Mouse (Mus musculus) cortical plate, adult 2 months (tissue): Measurements from ENCODE around the gene Nrn1. TPM values are rescaled to one million over a fixed set of nuclear protein-coding genes. Genes with fewer than 3 reads are reported as not detected.

Source experiments
- H3K27ac ChIP-seq: fragments of 200-500 bp; 2 replicates; pipeline ENCODE4 v1.5.1; 2012; ENCODE audit warnings: low read length, control low read depth, inconsistent platforms; ENCODE audit not compliant: insufficient read depth
- H3K4me1 ChIP-seq: fragments of 200-500 bp; 2 replicates; pipeline ENCODE4 v1.6.1; 2011; ENCODE audit warnings: low read length; ENCODE audit not compliant: control insufficient read depth, insufficient read depth
- H3K4me3 ChIP-seq: fragments of 200-500 bp; 2 replicates; pipeline ENCODE4 v1.5.1; 2011; ENCODE audit warnings: mild to moderate bottlenecking, low read length, control low read depth; ENCODE audit not compliant: insufficient read depth
- CTCF ChIP-seq: fragments of 200-500 bp; IDR thresholded peaks from 2 replicates; pipeline ENCODE4 v1.5.1; 2011; ENCODE audit warnings: mild to moderate bottlenecking, control low read depth, low read length; ENCODE audit not compliant: insufficient read depth; ENCODE audit errors: extremely low read depth
- POLR2A ChIP-seq: fragments of 200-500 bp; IDR thresholded peaks from 2 replicates; pipeline ENCODE4 v1.6.1; 2011; ENCODE audit warnings: mild to moderate bottlenecking, low read length, control low read depth; ENCODE audit not compliant: insufficient read depth; ENCODE audit errors: extremely low read depth
- polyA plus RNA-seq: library from polyadenylated mRNA; depleted of rRNA; stranded (reverse); fragments of >200 nt; gene quantifications from 2 replicates; pipeline ENCODE4 v1.2.3, GENCODE M21; 2012

Gene Nrn1
- polyA plus RNA-seq, 1 experiment: 251 TPM

DNA sequence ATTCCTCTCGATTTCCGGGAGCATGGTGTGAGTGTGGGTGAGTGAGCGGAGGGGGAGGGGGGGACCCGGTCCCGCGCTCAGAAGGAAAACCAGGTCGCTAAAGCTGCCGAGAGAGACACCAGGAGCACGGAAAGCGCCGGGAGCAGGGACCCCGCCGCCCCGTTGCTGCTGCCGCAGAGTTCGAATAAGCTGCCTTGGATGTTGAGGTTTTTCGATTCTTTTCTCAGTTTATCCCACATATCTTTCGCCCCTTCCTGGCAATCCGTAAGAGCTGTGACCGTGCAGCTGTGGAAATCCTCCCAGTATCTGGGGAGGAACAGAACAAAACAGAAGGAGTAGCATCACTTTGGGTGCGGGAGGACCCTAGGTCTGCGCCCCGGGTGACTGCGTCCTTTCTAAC is 8.4 kb downstream of the Nrn1 start:
- Histone ChIP-seq H3K4me3 (peak overlapping the region; percentile 17), H3K4me1 (peaks cover 2% of the 10 kb centered on the region; the same call in 1 of the 2 replicates)
- TF ChIP-seq POLR2A (no peak), CTCF (no peak)

DNA sequence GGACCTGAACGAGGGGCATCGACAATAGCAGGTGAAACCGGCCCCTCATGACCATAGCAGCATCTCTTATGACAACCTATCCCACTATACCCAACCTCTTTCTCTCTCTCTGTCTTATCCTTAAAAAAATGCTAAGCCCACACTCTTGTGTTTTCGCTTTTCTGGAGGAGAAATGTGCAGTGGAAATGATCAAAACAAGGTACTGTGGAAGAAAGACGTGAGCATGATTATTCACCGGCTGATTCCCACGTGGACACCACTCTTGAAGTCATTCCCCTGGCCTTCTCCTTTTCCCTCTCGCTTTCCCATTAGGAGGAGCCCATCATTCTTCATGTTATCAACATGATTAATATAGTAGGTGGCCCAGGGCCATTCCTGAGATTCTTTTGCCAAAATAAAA is 9.1 kb downstream of the Nrn1 start:
- TF ChIP-seq CTCF (no peak), POLR2A (no peak)
- H3K27ac ChIP-seq: no peak overlapping the region
- no peak overlapping the region for H3K4me3 ChIP-seq
- H3K4me1 ChIP-seq: peaks cover 2% of the 10 kb centered on the region; the same call in 1 of the 2 replicates

More for the DNA sequence above, 8.4 kb downstream of the Nrn1 start:
- H3K27ac ChIP-seq: peak overlapping the region; percentile 73

DNA sequence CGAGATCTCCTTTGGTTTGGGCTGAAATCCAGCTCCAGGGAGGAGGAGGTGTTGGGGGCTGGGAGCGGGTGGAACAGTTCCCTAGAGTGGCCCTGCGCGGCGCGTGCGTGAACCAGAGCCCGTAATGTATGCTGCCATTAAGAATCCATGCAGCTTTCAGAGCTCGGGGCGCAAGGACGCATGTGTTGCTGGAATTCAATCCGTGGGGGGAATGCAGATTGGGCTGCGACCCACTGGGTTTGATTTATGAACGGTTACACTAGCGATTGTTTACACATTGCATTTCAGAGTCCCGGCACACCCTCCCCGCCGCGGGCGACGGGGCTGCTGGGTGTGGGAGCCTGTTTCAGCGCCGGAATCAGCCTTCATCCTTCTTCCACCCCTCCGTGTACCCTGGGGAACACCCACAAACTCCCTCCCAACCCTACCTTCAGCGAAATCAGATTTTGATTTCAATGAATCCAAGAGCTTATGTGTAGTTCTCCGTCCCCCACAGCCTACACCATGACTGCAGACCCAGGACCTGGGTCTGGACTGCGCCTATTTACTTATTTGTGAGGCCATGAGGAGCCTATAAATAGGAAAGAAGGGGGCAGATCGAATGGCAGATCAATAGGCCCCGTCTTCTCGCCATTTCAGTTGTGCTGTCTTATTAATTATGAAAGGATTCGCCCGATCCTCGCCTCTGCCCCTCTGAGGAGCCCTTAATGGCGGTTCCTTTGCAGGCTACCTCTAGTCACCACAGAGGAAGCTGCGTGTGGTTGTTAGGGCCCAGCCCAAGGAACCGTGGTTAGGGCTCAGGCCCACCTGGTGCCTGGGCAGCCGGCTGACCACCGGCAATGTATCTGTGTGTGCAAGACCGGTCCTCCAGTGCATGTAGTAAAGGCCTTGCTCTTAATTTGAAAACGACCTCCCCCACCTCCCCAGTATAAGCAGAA is 10.1 kb downstream of the Nrn1 start:
- TF ChIP-seq POLR2A: peak; percentile 28; the same call in 1 of the 2 replicates
- TF ChIP-seq CTCF: no peak
- Histone ChIP-seq H3K4me3 (no peak overlapping the region), H3K4me1 (peaks cover 2% of the 10 kb centered on the region; the same call in 1 of the 2 replicates), H3K27ac (peak overlapping the region; percentile 19; the same call in 1 of the 2 replicates)

DNA sequence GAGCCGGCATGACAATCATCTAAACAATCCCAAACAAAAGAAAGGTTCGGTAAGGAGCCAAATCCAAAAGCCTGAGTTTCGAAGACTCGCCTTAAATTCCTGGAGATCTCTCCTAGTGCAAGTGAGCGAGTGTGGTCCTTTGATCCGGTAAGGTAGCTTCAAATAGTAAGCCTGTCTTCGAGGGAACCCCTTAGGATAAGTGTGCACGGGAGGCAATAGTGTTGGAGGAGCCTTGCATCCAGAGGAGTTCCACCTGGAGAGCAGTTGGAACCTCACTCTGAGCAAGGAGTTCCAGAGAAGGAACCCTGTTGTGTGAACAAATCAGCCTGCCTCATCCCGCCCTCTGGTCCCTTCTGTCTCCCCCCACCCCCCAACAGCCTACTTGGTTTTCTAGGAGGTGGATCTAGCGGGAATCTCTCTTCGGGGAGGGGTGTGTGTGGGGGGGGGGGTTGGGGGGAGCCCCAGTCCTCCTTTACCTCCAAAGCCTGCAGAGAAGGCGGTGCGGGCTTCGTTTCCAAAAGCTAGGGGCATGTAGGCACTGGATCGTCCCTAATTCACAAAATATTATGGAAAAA is 11.1 kb downstream of the Nrn1 start:
- H3K4me1 ChIP-seq: peaks cover 2% of the 10 kb centered on the region; the same call in 1 of the 2 replicates
- no peak overlapping the region for H3K27ac ChIP-seq
- no peak overlapping the region for H3K4me3 ChIP-seq
- TF ChIP-seq CTCF (no peak), POLR2A (no peak)

DNA sequence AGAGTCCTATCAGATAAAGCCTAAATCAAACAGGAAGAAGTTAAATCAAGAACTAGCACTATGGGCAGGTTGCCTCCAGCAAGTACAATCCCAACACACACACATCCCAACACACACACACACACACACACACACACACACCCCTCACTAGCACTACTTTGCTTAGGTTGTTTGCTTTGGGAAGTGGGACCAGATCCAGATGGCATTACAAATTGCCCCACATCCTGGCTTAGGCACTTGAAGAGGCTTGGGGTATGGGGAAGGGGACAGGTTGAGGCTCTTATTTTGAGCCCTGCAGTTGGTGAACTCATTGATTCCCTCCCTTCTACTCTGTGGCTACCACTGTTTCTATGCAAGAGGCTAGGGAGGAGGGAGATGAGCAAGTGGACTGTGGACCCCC is 12.6 kb downstream of the Nrn1 start:
- TF ChIP-seq POLR2A (no peak), CTCF (no peak)
- peaks cover 2% of the 10 kb centered on the region; the same call in 1 of the 2 replicates for H3K4me1 ChIP-seq
- no peak overlapping the region for H3K27ac ChIP-seq
- H3K4me3 ChIP-seq: no peak overlapping the region

DNA sequence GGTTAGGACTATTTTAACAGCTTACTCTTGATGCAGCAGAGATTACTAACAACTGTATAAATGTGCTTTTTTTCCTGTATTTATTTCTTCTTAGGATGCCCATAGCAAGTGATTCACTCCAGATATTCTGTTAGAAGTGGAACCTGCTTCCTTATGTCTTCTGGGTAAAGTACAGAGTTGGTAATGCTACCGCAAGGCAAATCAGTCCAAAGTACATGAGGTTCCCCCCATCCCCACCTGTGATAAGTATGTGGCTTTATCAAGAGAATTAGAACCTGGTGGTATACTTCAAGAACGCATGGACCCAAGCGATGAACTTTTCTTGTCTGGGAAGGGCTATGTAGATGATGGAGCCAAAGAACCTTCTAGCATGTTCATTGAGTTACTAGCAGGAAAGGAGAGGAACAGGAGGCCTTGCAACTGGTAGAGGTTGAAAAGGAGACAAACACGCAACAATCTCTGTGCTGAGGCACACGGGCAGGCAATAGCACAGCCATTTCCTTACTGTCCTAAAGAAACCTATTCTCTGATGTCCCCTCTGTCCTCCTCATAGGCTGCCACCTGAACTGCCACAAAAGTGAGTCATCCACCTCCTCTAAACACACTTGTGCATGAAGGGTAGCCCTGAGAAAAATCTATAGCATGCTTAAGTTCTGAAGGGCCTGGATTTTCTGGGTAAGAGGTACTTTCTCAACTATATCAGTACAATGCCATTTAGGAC is 14.5 kb downstream of the Nrn1 start:
- Histone ChIP-seq H3K27ac (no peak overlapping the region), H3K4me3 (no peak overlapping the region), H3K4me1 (peaks cover 2% of the 10 kb centered on the region; the same call in 1 of the 2 replicates)
- no peak for TF ChIP-seq CTCF
- TF ChIP-seq POLR2A: no peak

DNA sequence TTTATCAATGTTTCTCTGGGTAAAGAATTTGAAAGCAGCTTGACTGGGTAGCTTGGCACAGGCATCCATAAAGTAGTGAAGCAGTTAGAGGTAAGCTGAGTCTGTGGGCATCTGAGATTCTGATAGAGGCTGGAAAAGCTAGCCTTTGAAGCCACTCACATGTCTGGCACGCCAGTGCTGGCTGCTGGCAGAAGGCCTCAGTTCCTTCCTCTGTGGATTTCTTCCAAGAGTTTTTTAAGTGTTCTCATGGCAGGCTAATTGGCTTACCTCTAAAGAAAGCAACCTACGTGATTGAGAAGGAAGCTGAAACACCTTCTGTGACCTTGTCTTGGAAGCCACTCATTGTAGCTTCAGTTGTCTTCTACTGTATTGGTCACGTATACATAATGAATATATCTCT is 17.6 kb downstream of the Nrn1 start:
- Histone ChIP-seq H3K4me3 (no peak overlapping the region), H3K4me1 (no peaks in the 10 kb centered on the region; the same call in 1 of the 2 replicates)

DNA sequence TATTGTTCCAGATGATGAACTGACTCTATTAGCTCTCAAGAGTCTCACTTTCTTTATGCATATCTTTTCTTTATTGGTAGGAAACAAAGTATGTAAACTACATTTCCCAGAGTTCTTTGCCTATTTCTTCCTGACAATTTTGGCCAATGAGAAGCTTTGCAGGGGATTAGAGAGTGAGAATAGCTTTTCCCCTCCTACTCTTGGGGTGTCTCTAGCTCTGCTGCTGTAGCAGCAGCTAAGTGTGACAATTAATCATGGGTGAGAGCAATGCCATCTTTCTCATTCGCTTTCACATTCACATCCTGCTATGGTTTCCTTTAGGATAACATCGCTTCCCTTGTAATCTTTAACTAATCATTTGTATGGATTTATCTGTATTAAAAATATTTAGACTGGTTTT is 18.2 kb downstream of the Nrn1 start:
- TF ChIP-seq CTCF: no peak
- no peak for TF ChIP-seq POLR2A
- H3K27ac ChIP-seq: no peak overlapping the region
- no peak overlapping the region for H3K4me3 ChIP-seq
- no peaks in the 10 kb centered on the region; the same call in 1 of the 2 replicates for H3K4me1 ChIP-seq

More for the DNA sequence above, 17.6 kb downstream of the Nrn1 start:
- no peak overlapping the region for H3K27ac ChIP-seq
- TF ChIP-seq POLR2A (no peak), CTCF (no peak)

DNA sequence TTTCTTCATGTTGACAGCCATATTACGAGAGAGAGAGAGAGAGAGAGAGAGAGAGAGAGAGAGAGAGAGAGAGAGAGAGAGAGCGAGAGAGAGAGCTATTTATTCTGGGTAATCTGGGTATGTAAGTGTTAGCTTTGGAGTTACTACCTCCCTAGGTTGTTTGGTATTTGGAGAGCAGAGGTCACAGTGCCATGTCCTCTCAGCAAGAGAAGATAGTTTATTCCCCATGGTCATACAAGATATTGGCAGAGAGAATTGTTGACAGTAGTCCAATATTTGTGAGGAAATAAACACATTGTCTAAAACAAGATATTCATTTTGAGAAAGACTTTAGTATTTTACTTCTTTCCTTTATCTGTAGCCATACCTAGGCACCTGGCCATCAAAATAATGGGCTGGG is 20.8 kb downstream of the Nrn1 start:
- no peak overlapping the region for H3K4me3 ChIP-seq
- no peak for TF ChIP-seq CTCF
- TF ChIP-seq POLR2A: no peak
- no peak overlapping the region for H3K27ac ChIP-seq
- H3K4me1 ChIP-seq: no peaks in the 10 kb centered on the region; the same call in 1 of the 2 replicates
